Mouse (Mus musculus) kidney, embryonic 16.5 days (tissue): Measurements from ENCODE around the gene Tfap2e. TPM values are rescaled to one million over a fixed set of nuclear protein-coding genes. Genes with fewer than 3 reads are reported as not detected.

Experiments
- ATAC-seq: fragments of 200-750 bp; cut with Nextera tagmentation; 2 replicates; pipeline ENCODE4 v1.8.0; 2017; ENCODE audit warnings: moderate TSS enrichment; ENCODE audit not compliant: low FRiP score, low TSS enrichment
- H3K27ac ChIP-seq: fragments of 300-500 bp; sonication (generic); 2 replicates; pipeline ENCODE4 v1.5.1; 2014; ENCODE audit warnings: low read length
- H3K27me3 ChIP-seq: fragments of 300-500 bp; sonication (generic); 2 replicates; pipeline ENCODE4 v1.6.1; 2014; ENCODE audit warnings: low read length, control low read depth, mixed read lengths; ENCODE audit not compliant: insufficient read depth
- H3K36me3 ChIP-seq: fragments of 300-500 bp; sonication (generic); 2 replicates; pipeline ENCODE4 v1.6.1; 2014; ENCODE audit warnings: low read length, control low read depth, mixed read lengths; ENCODE audit not compliant: insufficient read depth
- H3K4me1 ChIP-seq: fragments of 300-500 bp; sonication (generic); 2 replicates; pipeline ENCODE4 v1.6.1; 2014; ENCODE audit warnings: low read length, control low read depth, mixed read lengths; ENCODE audit not compliant: insufficient read depth
- H3K4me2 ChIP-seq: fragments of 300-500 bp; sonication (generic); replicated peaks from 2 replicates; pipeline ENCODE4 v1.6.1; 2014; ENCODE audit warnings: low read depth, low read length
- H3K4me3 ChIP-seq: fragments of 300-500 bp; sonication (generic); 2 replicates; pipeline ENCODE4 v1.5.1; 2014; ENCODE audit warnings: mild to moderate bottlenecking, low read length
- H3K9ac ChIP-seq: fragments of 300-500 bp; sonication (generic); replicated peaks from 2 replicates; pipeline ENCODE4 v1.6.1; 2014; ENCODE audit warnings: low read length
- H3K9me3 ChIP-seq: fragments of 300-500 bp; sonication (generic); 2 replicates; pipeline ENCODE4 v1.6.1; 2016; ENCODE audit warnings: low read length, control low read depth
- WGBS: fragments of 180-500 bp; shearing (Covaris S2); extraction: QIAGEN DNeasy Blood & Tissue Kit; methylation state at CpG from one replicate; pipeline ENCODE4 v1.1.7; 2014; 5-methylcytosine and 5-hydroxymethylcytosine counted together
- polyA plus RNA-seq: library from polyadenylated mRNA; unstranded; fragments of >200 nt; fragmentation: Nextera tagmentation; extraction: Ambion mirVana; gene quantifications from 2 replicates; pipeline ENCODE4 v1.2.1, GENCODE M21; 2015

Gene Tfap2e
- polyA plus RNA-seq, 1 experiment from 2014 or later: not detected

- H3K4me3 ChIP-seq: peak overlapping the region; percentile 20; the same call in 1 of the 2 replicates
- 1% methylated on average over 18 of the region's 18 CpGs for WGBS
- H3K9me3 ChIP-seq: no peaks in the 10 kb centered on the region
- no peaks in the 10 kb centered on the region for H3K36me3 ChIP-seq
- no peak for ATAC-seq
- H3K4me2 ChIP-seq: no peak overlapping the region
- H3K27ac ChIP-seq: no peak overlapping the region
- peaks cover 77% of the 10 kb centered on the region for H3K27me3 ChIP-seq
- H3K4me1 ChIP-seq: peaks cover 14% of the 10 kb centered on the region
- no peak overlapping the region for H3K9ac ChIP-seq
These were observed 3.9 kb downstream of the Tfap2e start for GRCm38 (mm10) chr4:126732111-126732510.

- H3K4me1 ChIP-seq: no peaks in the 10 kb centered on the region
- H3K36me3 ChIP-seq: peaks cover 65% of the 10 kb centered on the region
- H3K9ac ChIP-seq: no peak overlapping the region
- H3K27ac ChIP-seq: no peak overlapping the region
- 82% methylated on average over 5 of the region's 5 CpGs for WGBS
- H3K4me3 ChIP-seq: no peak overlapping the region
- H3K9me3 ChIP-seq: no peaks in the 10 kb centered on the region
- H3K4me2 ChIP-seq: no peak overlapping the region
- no peaks in the 10 kb centered on the region for H3K27me3 ChIP-seq
- no peak for ATAC-seq
These were observed 28.6 kb downstream of the Tfap2e start for GRCm38 (mm10) chr4:126707439-126707826.

- 77% methylated on average over 12 of the region's 12 CpGs for WGBS
- Histone ChIP-seq H3K4me3 (no peak overlapping the region), H3K9ac (no peak overlapping the region), H3K27me3 (no peaks in the 10 kb centered on the region), H3K4me1 (no peaks in the 10 kb centered on the region), H3K4me2 (no peak overlapping the region), H3K9me3 (no peaks in the 10 kb centered on the region), H3K27ac (no peak overlapping the region), H3K36me3 (peaks cover 67% of the 10 kb centered on the region)
- ATAC-seq: no peak
These were observed 29.2 kb downstream of the Tfap2e start for GRCm38 (mm10) chr4:126706630-126707438.

GRCm38 (mm10) chr4:126696908-126697307, 39.1 kb downstream of the Tfap2e start:
- no peaks in the 10 kb centered on the region for H3K9me3 ChIP-seq
- H3K4me1 ChIP-seq: no peaks in the 10 kb centered on the region
- H3K4me2 ChIP-seq: no peak overlapping the region
- peaks cover 19% of the 10 kb centered on the region; the same call in 1 of the 2 replicates for H3K36me3 ChIP-seq
- no peak for ATAC-seq
- WGBS: 84% methylated on average over 4 of the region's 4 CpGs
- H3K27ac ChIP-seq: no peak overlapping the region
- no peak overlapping the region for H3K9ac ChIP-seq
- no peaks in the 10 kb centered on the region for H3K27me3 ChIP-seq
- H3K4me3 ChIP-seq: no peak overlapping the region

- Histone ChIP-seq H3K36me3 (peaks cover 19% of the 10 kb centered on the region), H3K4me1 (no peaks in the 10 kb centered on the region), H3K4me2 (no peak overlapping the region), H3K27ac (no peak overlapping the region), H3K9ac (no peak overlapping the region), H3K4me3 (no peak overlapping the region), H3K27me3 (no peaks in the 10 kb centered on the region), H3K9me3 (no peaks in the 10 kb centered on the region)
- ATAC-seq: no peak
- WGBS: 86% methylated on average over 5 of the region's 5 CpGs
These were observed 43.0 kb downstream of the Tfap2e start for GRCm38 (mm10) chr4:126693021-126693420.

- Histone ChIP-seq H3K27me3 (no peaks in the 10 kb centered on the region), H3K27ac (no peak overlapping the region), H3K4me3 (no peak overlapping the region), H3K4me1 (no peaks in the 10 kb centered on the region), H3K36me3 (peaks cover 34% of the 10 kb centered on the region), H3K9me3 (no peaks in the 10 kb centered on the region), H3K9ac (no peak overlapping the region), H3K4me2 (no peak overlapping the region)
- no peak for ATAC-seq
- 90% methylated on average over 2 of the region's 2 CpGs for WGBS
These were observed 46.6 kb downstream of the Tfap2e start for GRCm38 (mm10) chr4:126689457-126689856.

GRCm38 (mm10) chr4:126683084-126683483, 53.0 kb downstream of the Tfap2e start:
- H3K9me3 ChIP-seq: no peaks in the 10 kb centered on the region
- no peak overlapping the region for H3K4me2 ChIP-seq
- H3K27me3 ChIP-seq: no peaks in the 10 kb centered on the region
- H3K27ac ChIP-seq: no peak overlapping the region
- no peak overlapping the region for H3K4me3 ChIP-seq
- 0 out of 2 replicates have a peak, but pooled peaks cover 3% of the 10 kb centered on the region for H3K4me1 ChIP-seq
- 65% methylated on average over 3 of the region's 3 CpGs for WGBS
- H3K36me3 ChIP-seq: peaks cover 20% of the 10 kb centered on the region
- no peak overlapping the region for H3K9ac ChIP-seq
- no peak for ATAC-seq

GRCm38 (mm10) chr4:126682298-126682697, 53.7 kb downstream of the Tfap2e start:
- H3K27me3 ChIP-seq: no peaks in the 10 kb centered on the region
- no peak overlapping the region for H3K4me3 ChIP-seq
- H3K9me3 ChIP-seq: no peaks in the 10 kb centered on the region
- peaks cover 18% of the 10 kb centered on the region for H3K36me3 ChIP-seq
- H3K4me2 ChIP-seq: no peak overlapping the region
- no peak overlapping the region for H3K27ac ChIP-seq
- H3K9ac ChIP-seq: no peak overlapping the region
- ATAC-seq: no peak
- 90% methylated on average over 5 of the region's 5 CpGs for WGBS
- 0 out of 2 replicates have a peak, but pooled peaks cover 4% of the 10 kb centered on the region for H3K4me1 ChIP-seq

- H3K27ac ChIP-seq: peak within 1 kb of the TSS; percentile 80
These were observed 58.7 kb downstream of the Tfap2e start, which contains the start of gene Psmb2 for GRCm38 (mm10) chr4:126677054-126678003. Gene Psmb2, plus strand, starts transcription at chr4:126677630.

More at GRCm38 (mm10) chr4:126677054-126678003, 58.7 kb downstream of the Tfap2e start, which contains the start of gene Psmb2:
- WGBS: 3% methylated on average over 48 of the region's 48 CpGs
- Histone ChIP-seq H3K4me3 (peak within 1 kb of the TSS; percentile 99), H3K4me2 (peak within 1 kb of the TSS; percentile 87), H3K36me3 (no peaks in the 10 kb centered on the region), H3K4me1 (0 out of 2 replicates have a peak, but pooled peaks cover 4% of the 10 kb centered on the region), H3K27me3 (no peaks in the 10 kb centered on the region), H3K9ac (peak within 1 kb of the TSS; percentile 99), H3K9me3 (no peaks in the 10 kb centered on the region)
- peak; percentile 99 for ATAC-seq
